Mouse (Mus musculus): Measurements from ENCODE around the gene Ctnna2.

Gene Ctnna2

GRCm38 (mm10) chr6:77101047-77101446, 878.5 kb downstream of the Ctnna2 start:
- no peak for DNase-seq

GRCm38 (mm10) chr6:77098540-77098939, 881.0 kb downstream of the Ctnna2 start:
- no peak for DNase-seq

- peak; percentile 31 for DNase-seq
These were observed 903.8 kb downstream of the Ctnna2 start for GRCm38 (mm10) chr6:77075396-77076376.

- no peak for DNase-seq
These were observed 909.9 kb downstream of the Ctnna2 start for GRCm38 (mm10) chr6:77069595-77069994.

- no peak for DNase-seq
These were observed 928.8 kb downstream of the Ctnna2 start for GRCm38 (mm10) chr6:77050690-77051089.

- DNase-seq, result no peak
These were observed 929.3 kb downstream of the Ctnna2 start for GRCm38 (mm10) chr6:77050193-77050592.

GRCm38 (mm10) chr6:77047568-77047967, 931.9 kb downstream of the Ctnna2 start:
- DNase-seq, result no peak

- DNase-seq, result no peak
These were observed 954.4 kb downstream of the Ctnna2 start for GRCm38 (mm10) chr6:77025066-77025465.

GRCm38 (mm10) chr6:77013194-77013593, 966.3 kb downstream of the Ctnna2 start:
- DNase-seq, result no peak

- DNase-seq, result no peak
These were observed 968.5 kb downstream of the Ctnna2 start for GRCm38 (mm10) chr6:77011001-77011400.

- DNase-seq, result no peak
These were observed 987.4 kb downstream of the Ctnna2 start for GRCm38 (mm10) chr6:76992128-76992527.

- DNase-seq, result no peak
These were observed 994.7 kb downstream of the Ctnna2 start for GRCm38 (mm10) chr6:76984773-76985172.

- no peak for DNase-seq
These were observed 997.8 kb downstream of the Ctnna2 start for GRCm38 (mm10) chr6:76981651-76982050.

GRCm38 (mm10) chr6:76979247-76979850, 1000.1 kb downstream of the Ctnna2 start:
- DNase-seq, result no peak

GRCm38 (mm10) chr6:76977817-76978216, 1001.7 kb downstream of the Ctnna2 start:
- no peak for DNase-seq

GRCm38 (mm10) chr6:76974297-76974696, 1005.2 kb downstream of the Ctnna2 start:
- DNase-seq, result no peak

- no peak for DNase-seq
These were observed 1014.5 kb downstream of the Ctnna2 start for GRCm38 (mm10) chr6:76964998-76965432.

- DNase-seq, result no peak
These were observed 1071.4 kb downstream of the Ctnna2 start for GRCm38 (mm10) chr6:76908086-76908485.

- no peak for DNase-seq
These were observed 1082.3 kb downstream of the Ctnna2 start for GRCm38 (mm10) chr6:76897156-76897555.

Data from right cerebral cortex, postnatal 25 days (tissue).